Mouse (Mus musculus) layer of hippocampus, postnatal 14 days (tissue): ENCODE data around the gene Serac1. TPM values are rescaled to one million over a fixed set of nuclear protein-coding genes. Genes with fewer than 3 reads are reported as not detected.

Source experiments
- DNase-seq, 2 experiments: peaks; one replicate each; pipeline ENCODE4 v3.0.0; 2021 to 2022; ENCODE audit warnings: low spot score in 2 of 2, mixed read lengths in 1 of 2
- total RNA-seq, 2 experiments: library from RNA; stranded (reverse); gene quantifications; 2 replicates each; pipeline ENCODE4 v1.2.3; 2021

Gene Serac1
- total RNA-seq, 2 experiments from 2014 or later: 15.6 to 17.8 TPM

- peak; percentile 49 to 74 for DNase-seq
Observed at GRCm38 (mm10) chr17:6005638-6006471, 73.7 kb downstream of the Serac1 start.

GRCm38 (mm10) chr17:6005246-6005637 lies 74.3 kb downstream of the Serac1 start:
- no peak for DNase-seq

- no peak for DNase-seq
Observed at GRCm38 (mm10) chr17:6003661-6004060, 75.9 kb downstream of the Serac1 start.

GRCm38 (mm10) chr17:6002563-6002962 lies 77.0 kb downstream of the Serac1 start:
- DNase-seq: no peak

- no peak for DNase-seq
Observed at GRCm38 (mm10) chr17:6001836-6002235, 77.7 kb downstream of the Serac1 start.

GRCm38 (mm10) chr17:6001389-6001788 lies 78.2 kb downstream of the Serac1 start:
- DNase-seq: no peak

GRCm38 (mm10) chr17:6000864-6001319 lies 78.6 kb downstream of the Serac1 start:
- no peak for DNase-seq

- DNase-seq: no peak
Observed at GRCm38 (mm10) chr17:5999039-5999543, 80.5 kb downstream of the Serac1 start.

- DNase-seq: no peak
Observed at GRCm38 (mm10) chr17:5998235-5998500, 81.4 kb downstream of the Serac1 start.

GRCm38 (mm10) chr17:5997380-5998234 lies 81.9 kb downstream of the Serac1 start:
- DNase-seq: no peak

- DNase-seq: no peak
Observed at GRCm38 (mm10) chr17:5996589-5996988, 83.0 kb downstream of the Serac1 start.

GRCm38 (mm10) chr17:5994606-5995005 lies 84.9 kb downstream of the Serac1 start:
- DNase-seq: no peak

GRCm38 (mm10) chr17:5993581-5994260 lies 85.8 kb downstream of the Serac1 start:
- DNase-seq: no peak

- DNase-seq: no peak
Observed at GRCm38 (mm10) chr17:5992866-5993580, 86.5 kb downstream of the Serac1 start.

Other genes starting within 250 kb of the Serac1 start
- gene Snx9, start 238.4 kb downstream of the Serac1 start, total RNA-seq: 10 to 100 TPM; 13.4 to 13.7 TPM
- gene Synj2, start 138.5 kb downstream of the Serac1 start, total RNA-seq: 10 to 100 TPM; 47.4 to 52.1 TPM
- 100 to 1,000 TPM; 153 to 155 TPM for gene Gtf2h5, start within 50 bp of the Serac1 start, total RNA-seq
- 100 to 1,000 TPM; 249 to 275 TPM for gene Tulp4, start 26.7 kb upstream of the Serac1 start, total RNA-seq
- 10 to 100 TPM; 77.5 to 80.9 TPM for gene Tmem181a, start 177.1 kb upstream of the Serac1 start, total RNA-seq
- 10 to 100 TPM; 13.2 to 14.5 TPM for gene Dynlt1a, start 237.8 kb upstream of the Serac1 start, total RNA-seq